Mouse (Mus musculus) thymus, postnatal 25 days (tissue): Measurements from ENCODE around the gene Nipbl.
"Not testable (repeated sequence)": the region's sequence is repeated elsewhere in the genome, so short reads cannot be mapped to it uniquely, and the experiment has no call there.

Experiments
- DNase-seq: peaks from one replicate; pipeline ENCODE4 v3.0.0; 2022

The Nipbl gene

GRCm38 (mm10) chr15:8282155-8282554 is 162.1 kb downstream of the Nipbl start:
- no peak for DNase-seq

- no peak for DNase-seq
Observed at GRCm38 (mm10) chr15:8281701-8282100, 162.6 kb downstream of the Nipbl start.

GRCm38 (mm10) chr15:8279929-8280610 is 164.2 kb downstream of the Nipbl start:
- DNase-seq = peak; percentile 21

- peak; percentile 58 for DNase-seq
Observed at GRCm38 (mm10) chr15:8279320-8279779, 164.9 kb downstream of the Nipbl start.

DNA sequence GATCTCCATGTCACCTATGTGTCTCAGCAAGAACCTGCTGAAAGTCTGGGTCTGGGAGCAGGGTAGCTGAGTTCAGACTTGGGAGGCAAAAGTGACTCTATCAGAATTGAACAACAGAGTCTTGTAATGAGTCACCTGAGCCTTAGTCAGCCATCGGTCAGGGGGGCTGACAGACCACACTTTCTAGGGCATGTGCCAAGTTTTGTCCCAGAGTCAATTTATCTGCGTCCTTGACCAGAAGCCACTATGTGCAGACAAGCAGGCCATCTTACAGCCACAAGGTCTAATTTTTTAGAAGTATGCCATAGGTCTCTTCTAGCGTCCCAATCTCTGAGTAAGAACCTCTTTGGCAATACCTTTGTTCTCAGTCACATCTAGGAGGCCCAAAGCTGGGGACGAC is 166.3 kb downstream of the Nipbl start:
- not testable (repeated sequence) for DNase-seq

- no peak for DNase-seq
Observed at GRCm38 (mm10) chr15:8271952-8272351, 172.3 kb downstream of the Nipbl start.

DNA sequence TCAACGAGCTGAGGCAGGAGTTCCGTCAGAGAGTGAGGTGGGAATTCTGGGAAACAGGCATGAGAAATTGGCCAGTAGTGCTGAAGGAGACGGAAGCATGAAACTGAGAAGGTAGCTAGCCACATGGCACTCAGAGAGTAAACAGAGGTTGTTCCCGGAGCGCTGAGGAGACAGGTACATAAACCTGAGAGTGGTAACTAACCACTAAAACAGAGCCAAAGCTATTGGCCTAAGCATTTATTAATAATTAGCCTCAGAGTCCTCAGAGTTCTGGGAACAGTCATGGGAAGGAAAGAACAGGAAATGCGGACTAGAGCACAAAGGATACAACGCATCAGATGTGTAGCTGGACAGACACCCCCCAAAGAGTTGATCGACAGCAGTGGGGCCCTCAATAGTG is 176.0 kb downstream of the Nipbl start:
- DNase-seq = no peak

- DNase-seq = no peak
Observed at GRCm38 (mm10) chr15:8267211-8267610, 177.1 kb downstream of the Nipbl start.

DNA sequence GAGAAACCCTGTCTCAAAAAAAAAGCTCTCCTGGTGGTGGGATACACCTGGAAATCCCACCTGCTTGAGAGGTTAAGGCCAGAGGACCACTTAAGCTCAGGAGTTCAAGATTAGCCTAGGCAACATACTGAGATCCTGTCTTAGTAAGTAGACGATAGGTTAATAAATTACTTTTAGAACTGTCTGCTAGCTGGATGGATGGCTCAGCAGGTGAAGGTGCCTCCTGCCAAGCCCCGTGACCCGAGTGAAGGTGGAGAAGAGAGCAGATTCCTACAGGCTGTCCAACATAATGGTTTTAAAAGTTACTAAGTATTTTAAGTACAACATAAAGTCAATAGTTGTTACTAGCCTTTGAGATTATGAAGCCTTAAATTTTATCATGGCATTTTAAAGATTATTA is 178.3 kb downstream of the Nipbl start:
- DNase-seq = no peak
